Mouse (Mus musculus): Measurements from ENCODE around the gene Rbp4. TPM values are rescaled to one million over a fixed set of nuclear protein-coding genes. Genes with fewer than 3 reads are reported as not detected.

Rbp4 gene
- polyA plus RNA-seq, 1 experiment from 2014 or later: 1,416 TPM

GRCm38 (mm10) chr19:38107871-38108270 lies 17.2 kb downstream of the Rbp4 start:
- Histone ChIP-seq H3K4me1 (replicated peaks; ENCODE audit: control insufficient read depth, insufficient read depth, low read length) (no peaks in the 10 kb centered on the region), H3K27ac (ENCODE audit: low read depth, low read length) (no peak overlapping the region), H3K9me3 (ENCODE audit: control insufficient read depth, low read length) (no peaks in the 10 kb centered on the region), H3K4me3 (ENCODE audit: low read depth, low read length) (no peak overlapping the region), H3K4me2 (no peak overlapping the region), H3K27me3 (replicated peaks; ENCODE audit: control insufficient read depth, insufficient read depth, low read length) (no peaks in the 10 kb centered on the region), H3K9ac (ENCODE audit: low read depth, low read length) (no peak overlapping the region), H3K36me3 (ENCODE audit: control insufficient read depth, insufficient read depth, low read length) (no peaks in the 10 kb centered on the region)
- DNase-seq (ENCODE audit: low spot score) (no peak), ATAC-seq (replicated peaks; ENCODE audit: low FRiP score) (no peak)
- WGBS: 79% methylated on average over 4 of the region's 4 CpGs

- Histone ChIP-seq H3K36me3 (ENCODE audit: control insufficient read depth, insufficient read depth, low read length) (no peaks in the 10 kb centered on the region), H3K4me2 (peak within 1 kb of the TSS; percentile 62), H3K4me1 (replicated peaks; ENCODE audit: control insufficient read depth, insufficient read depth, low read length) (no peaks in the 10 kb centered on the region), H3K9ac (ENCODE audit: low read depth, low read length) (no peak within 1 kb of the TSS), H3K27ac (ENCODE audit: low read depth, low read length) (no peak within 1 kb of the TSS), H3K27me3 (replicated peaks; ENCODE audit: control insufficient read depth, insufficient read depth, low read length) (peaks cover 50% of the 10 kb centered on the region), H3K9me3 (ENCODE audit: control insufficient read depth, low read length) (no peaks in the 10 kb centered on the region), H3K4me3 (ENCODE audit: low read depth, low read length) (peak within 1 kb of the TSS; percentile 37)
- WGBS: 2% methylated on average over 77 of the region's 77 CpGs
- ATAC-seq (replicated peaks; ENCODE audit: low FRiP score) (no peak), DNase-seq (ENCODE audit: low spot score) (no peak)
Observed at GRCm38 (mm10) chr19:38096858-38097758, 28.0 kb downstream of the Rbp4 start, which contains the start of gene Ffar4. Gene Ffar4 (plus strand): TSS chr19:38097071.

GRCm38 (mm10) chr19:38096231-38096630 lies 28.9 kb downstream of the Rbp4 start:
- no peaks in the 10 kb centered on the region for H3K9me3 ChIP-seq (ENCODE audit: control insufficient read depth, low read length)
- H3K4me2 ChIP-seq: no peak overlapping the region
- peaks cover 50% of the 10 kb centered on the region for H3K27me3 ChIP-seq (replicated peaks; ENCODE audit: control insufficient read depth, insufficient read depth, low read length)
- H3K9ac ChIP-seq (ENCODE audit: low read depth, low read length): no peak overlapping the region
- DNase-seq (ENCODE audit: low spot score) (no peak), ATAC-seq (replicated peaks; ENCODE audit: low FRiP score) (no peak)
- no peak overlapping the region for H3K27ac ChIP-seq (ENCODE audit: low read depth, low read length)
- no peak overlapping the region for H3K4me3 ChIP-seq (ENCODE audit: low read depth, low read length)
- WGBS: 13% methylated on average over 4 of the region's 4 CpGs
- H3K36me3 ChIP-seq (ENCODE audit: control insufficient read depth, insufficient read depth, low read length): no peaks in the 10 kb centered on the region
- no peaks in the 10 kb centered on the region for H3K4me1 ChIP-seq (replicated peaks; ENCODE audit: control insufficient read depth, insufficient read depth, low read length)

GRCm38 (mm10) chr19:38091512-38091985 lies 33.5 kb downstream of the Rbp4 start:
- no peak overlapping the region for H3K4me2 ChIP-seq
- no peak overlapping the region for H3K4me3 ChIP-seq (ENCODE audit: low read depth, low read length)
- H3K27me3 ChIP-seq (replicated peaks; ENCODE audit: control insufficient read depth, insufficient read depth, low read length): peaks cover 22% of the 10 kb centered on the region
- DNase-seq (ENCODE audit: low spot score) (no peak), ATAC-seq (replicated peaks; ENCODE audit: low FRiP score) (no peak)
- WGBS: 55% methylated on average over 4 of the region's 4 CpGs
- no peaks in the 10 kb centered on the region for H3K9me3 ChIP-seq (ENCODE audit: control insufficient read depth, low read length)
- H3K9ac ChIP-seq (ENCODE audit: low read depth, low read length): no peak overlapping the region
- no peak overlapping the region for H3K27ac ChIP-seq (ENCODE audit: low read depth, low read length)
- no peaks in the 10 kb centered on the region for H3K36me3 ChIP-seq (ENCODE audit: control insufficient read depth, insufficient read depth, low read length)
- H3K4me1 ChIP-seq (replicated peaks; ENCODE audit: control insufficient read depth, insufficient read depth, low read length): no peaks in the 10 kb centered on the region

GRCm38 (mm10) chr19:38089358-38089757 lies 35.7 kb downstream of the Rbp4 start:
- H3K9me3 ChIP-seq (ENCODE audit: control insufficient read depth, low read length): no peaks in the 10 kb centered on the region
- no peaks in the 10 kb centered on the region for H3K36me3 ChIP-seq (ENCODE audit: control insufficient read depth, insufficient read depth, low read length)
- H3K27me3 ChIP-seq (replicated peaks; ENCODE audit: control insufficient read depth, insufficient read depth, low read length): peaks cover 7% of the 10 kb centered on the region; the same call in 1 of the 2 replicates
- H3K4me2 ChIP-seq: no peak overlapping the region
- H3K9ac ChIP-seq (ENCODE audit: low read depth, low read length): no peak overlapping the region
- WGBS: 76% methylated on average over 8 of the region's 8 CpGs
- H3K27ac ChIP-seq (ENCODE audit: low read depth, low read length): no peak overlapping the region
- no peaks in the 10 kb centered on the region for H3K4me1 ChIP-seq (replicated peaks; ENCODE audit: control insufficient read depth, insufficient read depth, low read length)
- DNase-seq (ENCODE audit: low spot score) (no peak), ATAC-seq (replicated peaks; ENCODE audit: low FRiP score) (no peak)
- no peak overlapping the region for H3K4me3 ChIP-seq (ENCODE audit: low read depth, low read length)

- ATAC-seq (replicated peaks; ENCODE audit: low FRiP score) (peak; percentile 51; the same call in 1 of the 2 replicates), DNase-seq (ENCODE audit: low spot score) (no peak)
- Histone ChIP-seq H3K27me3 (replicated peaks; ENCODE audit: control insufficient read depth, insufficient read depth, low read length) (no peaks in the 10 kb centered on the region), H3K27ac (ENCODE audit: low read depth, low read length) (no peak overlapping the region), H3K4me1 (replicated peaks; ENCODE audit: control insufficient read depth, insufficient read depth, low read length) (no peaks in the 10 kb centered on the region), H3K4me2 (no peak overlapping the region), H3K4me3 (ENCODE audit: low read depth, low read length) (no peak overlapping the region), H3K9me3 (ENCODE audit: control insufficient read depth, low read length) (no peaks in the 10 kb centered on the region), H3K36me3 (ENCODE audit: control insufficient read depth, insufficient read depth, low read length) (no peaks in the 10 kb centered on the region), H3K9ac (ENCODE audit: low read depth, low read length) (no peak overlapping the region)
- WGBS: 57% methylated on average over 11 of the region's 11 CpGs
Observed at GRCm38 (mm10) chr19:38086948-38087551, 38.0 kb downstream of the Rbp4 start.

- Histone ChIP-seq H3K4me3 (ENCODE audit: low read depth, low read length) (no peak overlapping the region), H3K9me3 (ENCODE audit: control insufficient read depth, low read length) (no peaks in the 10 kb centered on the region), H3K27me3 (replicated peaks; ENCODE audit: control insufficient read depth, insufficient read depth, low read length) (no peaks in the 10 kb centered on the region), H3K36me3 (ENCODE audit: control insufficient read depth, insufficient read depth, low read length) (no peaks in the 10 kb centered on the region), H3K27ac (ENCODE audit: low read depth, low read length) (no peak overlapping the region), H3K4me2 (no peak overlapping the region), H3K9ac (ENCODE audit: low read depth, low read length) (no peak overlapping the region), H3K4me1 (replicated peaks; ENCODE audit: control insufficient read depth, insufficient read depth, low read length) (no peaks in the 10 kb centered on the region)
- WGBS: 77% methylated on average over 4 of the region's 4 CpGs
- no peak for ATAC-seq (replicated peaks; ENCODE audit: low FRiP score)
- DNase-seq (ENCODE audit: low spot score): no peak
Observed at GRCm38 (mm10) chr19:38085841-38086240, 39.2 kb downstream of the Rbp4 start.

GRCm38 (mm10) chr19:38082931-38083525 lies 42.1 kb downstream of the Rbp4 start:
- Histone ChIP-seq H3K9me3 (ENCODE audit: control insufficient read depth, low read length) (no peaks in the 10 kb centered on the region), H3K27ac (ENCODE audit: low read depth, low read length) (no peak overlapping the region), H3K4me2 (no peak overlapping the region), H3K9ac (ENCODE audit: low read depth, low read length) (no peak overlapping the region), H3K36me3 (ENCODE audit: control insufficient read depth, insufficient read depth, low read length) (no peaks in the 10 kb centered on the region), H3K4me3 (ENCODE audit: low read depth, low read length) (no peak overlapping the region), H3K4me1 (replicated peaks; ENCODE audit: control insufficient read depth, insufficient read depth, low read length) (no peaks in the 10 kb centered on the region), H3K27me3 (replicated peaks; ENCODE audit: control insufficient read depth, insufficient read depth, low read length) (no peaks in the 10 kb centered on the region)
- WGBS: 62% methylated on average over 5 of the region's 5 CpGs
- ATAC-seq (replicated peaks; ENCODE audit: low FRiP score) (no peak), DNase-seq (ENCODE audit: low spot score) (no peak)

Data from liver, embryonic 11.5 days (tissue).